Comparison of ENCODE assay signal across 8 mouse cellular contexts in the genomic region with DNA sequence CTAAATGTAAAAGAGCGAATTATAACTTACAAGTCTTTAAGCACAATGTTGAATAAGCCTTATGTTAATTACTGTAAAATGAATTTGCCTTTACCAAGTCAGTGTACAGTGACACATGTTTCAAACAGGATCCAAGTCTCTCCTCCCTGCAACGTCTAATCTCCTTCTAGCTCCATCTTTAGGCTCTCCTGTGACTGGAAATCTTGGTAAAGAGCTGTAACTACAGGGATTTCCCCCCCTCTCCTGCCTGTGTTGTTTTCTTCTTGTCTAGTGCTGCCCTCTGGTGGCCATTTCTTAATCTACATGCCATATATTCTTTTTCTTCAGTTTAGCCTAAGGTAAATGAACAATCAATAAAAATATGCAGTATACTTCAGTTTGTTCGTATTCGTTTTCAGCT.
DNase-seq lines count a peak whose midpoint lies in the region; ATAC-seq and TF ChIP-seq lines count a peak whose summit lies in the region.

No protein-coding gene starts in this region.

- peak overlapping the region; percentile 49 for H3K4me3 ChIP-seq in heart, embryonic 15.5 days
- H3K4me3 ChIP-seq in liver, embryonic 13.5 days (replicated peaks): peak overlapping the region; percentile 43; the same call in 1 of the 2 replicates
- peak overlapping the region; percentile 0; the same call in 1 of the 2 replicates for H3K4me3 ChIP-seq in stomach, postnatal 0 days (ENCODE audit: low read depth, low read length)

- no peaks in the 10 kb centered on the region for H3K27me3 ChIP-seq in heart, embryonic 15.5 days
- no peaks in the 10 kb centered on the region for H3K27me3 ChIP-seq in liver, embryonic 13.5 days
- no peaks in the 10 kb centered on the region for H3K27me3 ChIP-seq in stomach, postnatal 0 days (ENCODE audit: control insufficient read depth, insufficient read depth, low read length)

- peaks cover 3% of the 10 kb centered on the region for H3K4me1 ChIP-seq in heart, embryonic 15.5 days (replicated peaks)
- H3K4me1 ChIP-seq in liver, embryonic 13.5 days (replicated peaks): peaks cover 9% of the 10 kb centered on the region
- no peaks in the 10 kb centered on the region for H3K4me1 ChIP-seq in stomach, postnatal 0 days (replicated peaks; ENCODE audit: control insufficient read depth, insufficient read depth)

- H3K4me2 ChIP-seq in heart, embryonic 15.5 days: peak overlapping the region; percentile 66
- H3K4me2 ChIP-seq in liver, embryonic 13.5 days: peak overlapping the region; percentile 56
- H3K4me2 ChIP-seq in stomach, postnatal 0 days (replicated peaks; ENCODE audit: low read depth): peak overlapping the region; percentile 35

- peak overlapping the region; percentile 57; the same call in 1 of the 2 replicates for H3K9ac ChIP-seq in heart, embryonic 15.5 days
- no peak overlapping the region for H3K9ac ChIP-seq in liver, embryonic 13.5 days
- H3K9ac ChIP-seq in stomach, postnatal 0 days (ENCODE audit: low read length): no peak overlapping the region

- TF ChIP-seq EP300 in stomach, postnatal 0 days (optimal IDR thresholded peaks at IDR 0.05): no peak

- ATAC-seq in heart, embryonic 15.5 days (replicated peaks; ENCODE audit: insufficient number of reproducible peaks, insufficient read depth, low FRiP score, low read depth): peak; percentile 62; the same call in 1 of the 2 replicates
- ATAC-seq in liver, embryonic 13.5 days (ENCODE audit: low read depth): peak; percentile 48; the same call in 1 of the 2 replicates
- ATAC-seq in stomach, postnatal 0 days (ENCODE audit: low FRiP score, low TSS enrichment): peak; percentile 83

- peak overlapping the region; percentile 86 for H3K27ac ChIP-seq in heart, embryonic 15.5 days
- H3K27ac ChIP-seq in liver, embryonic 13.5 days: no peak overlapping the region
- H3K27ac ChIP-seq in stomach, postnatal 0 days (replicated peaks): peak overlapping the region; percentile 20

- H3K9me3 ChIP-seq in heart, embryonic 15.5 days (replicated peaks): no peaks in the 10 kb centered on the region
- no peaks in the 10 kb centered on the region for H3K9me3 ChIP-seq in liver, embryonic 13.5 days (replicated peaks)
- H3K9me3 ChIP-seq in stomach, postnatal 0 days (ENCODE audit: control insufficient read depth, low read length): no peaks in the 10 kb centered on the region

- WGBS in heart, embryonic 15.5 days: 17% methylated on average over 4 of the region's 4 CpGs
- WGBS in liver, embryonic 13.5 days (ENCODE audit: insufficient replicate concordance): 18% methylated on average over 4 of the region's 4 CpGs
- 13% methylated on average over 4 of the region's 4 CpGs for WGBS in stomach, postnatal 0 days

- no peaks in the 10 kb centered on the region for H3K36me3 ChIP-seq in heart, embryonic 15.5 days
- no peaks in the 10 kb centered on the region for H3K36me3 ChIP-seq in liver, embryonic 13.5 days
- no peaks in the 10 kb centered on the region for H3K36me3 ChIP-seq in stomach, postnatal 0 days (ENCODE audit: control insufficient read depth, insufficient read depth, low read length)

- DNase-seq in CD8-positive naive resting alpha-beta T cell, adult 2 months (ENCODE audit: low read depth in 2 of 2, low spot score in 2 of 2): peak; percentile 71 to 73
- peak; percentile 87 for DNase-seq in brain, embryonic 18.5 days (ENCODE audit: low read depth, low spot score)
- peak; percentile 75 for DNase-seq in fibroblast of lung, adult 2 months (ENCODE audit: low read depth)
- DNase-seq in kidney, postnatal 10 days: peak; percentile 85
- peak; percentile 44 for DNase-seq in liver, embryonic 13.5 days
- DNase-seq in natural killer cell, adult 2 months (ENCODE audit: low spot score in 2 of 2): peak; percentile 67 to 68
- peak; percentile 65 for DNase-seq in stomach, postnatal 0 days (ENCODE audit: low spot score)

- peak; percentile 94 for TF ChIP-seq CTCF in stomach, postnatal 0 days (IDR thresholded peaks at IDR 0.05; ENCODE audit: low read depth)
